Mouse (Mus musculus) CD8-positive naive resting alpha-beta T cell, adult 2 months (primary cell): Measurements from ENCODE around the gene Rbbp4.

Source experiments
- DNase-seq, 2 experiments: peaks; one replicate each; pipeline ENCODE4 v3.0.0; 2022; ENCODE audit warnings: low read depth in 2 of 2, low spot score in 2 of 2

Rbbp4 gene

DNA sequence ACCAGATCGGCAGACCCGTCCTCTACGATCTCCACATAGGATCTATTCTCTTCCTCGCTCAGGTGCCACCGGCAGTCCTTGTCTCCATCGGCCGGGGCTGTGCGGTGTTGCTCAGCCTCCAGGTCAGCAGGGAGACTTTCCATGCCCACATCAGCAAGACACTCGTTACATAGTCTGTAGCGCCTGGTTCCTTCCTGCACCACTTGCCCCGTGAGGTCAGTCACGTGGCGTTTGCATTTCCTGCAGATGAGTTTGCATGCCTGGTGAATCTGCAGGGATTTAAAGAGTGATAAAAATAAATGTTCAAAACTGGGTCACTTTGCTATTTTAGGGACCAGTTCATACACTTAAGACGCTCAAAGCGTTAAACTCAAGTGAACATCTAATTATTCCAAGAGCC lies 19.1 kb upstream of the Rbbp4 start:
- DNase-seq: no peak

- DNase-seq: no peak
Observed at GRCm38 (mm10) chr4:129353176-129353575, 18.0 kb upstream of the Rbbp4 start.

DNA sequence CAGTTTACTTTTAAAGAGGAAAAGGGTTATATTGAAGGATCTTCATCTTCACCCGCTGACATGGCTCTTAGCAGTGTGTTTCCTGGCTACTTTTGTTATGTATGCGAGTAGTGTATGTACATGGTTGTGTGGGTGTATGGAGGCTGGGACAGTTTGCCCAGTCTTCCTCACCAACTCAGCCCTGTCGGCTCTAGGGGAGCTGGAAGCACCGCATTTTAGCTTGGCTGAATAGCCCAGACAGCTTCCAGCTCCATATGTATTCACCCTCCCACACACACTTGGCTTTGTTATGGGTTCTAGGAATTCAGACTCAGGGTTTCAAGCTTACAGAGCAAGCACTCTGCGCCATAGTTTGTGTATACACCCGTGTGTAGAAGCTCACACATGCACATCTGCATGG lies 15.9 kb upstream of the Rbbp4 start:
- no peak for DNase-seq

- peak; percentile 66 to 74 for DNase-seq
Observed at GRCm38 (mm10) chr4:129350644-129351043, 15.5 kb upstream of the Rbbp4 start.

GRCm38 (mm10) chr4:129346481-129347154 lies 11.4 kb upstream of the Rbbp4 start:
- no peak for DNase-seq

DNA sequence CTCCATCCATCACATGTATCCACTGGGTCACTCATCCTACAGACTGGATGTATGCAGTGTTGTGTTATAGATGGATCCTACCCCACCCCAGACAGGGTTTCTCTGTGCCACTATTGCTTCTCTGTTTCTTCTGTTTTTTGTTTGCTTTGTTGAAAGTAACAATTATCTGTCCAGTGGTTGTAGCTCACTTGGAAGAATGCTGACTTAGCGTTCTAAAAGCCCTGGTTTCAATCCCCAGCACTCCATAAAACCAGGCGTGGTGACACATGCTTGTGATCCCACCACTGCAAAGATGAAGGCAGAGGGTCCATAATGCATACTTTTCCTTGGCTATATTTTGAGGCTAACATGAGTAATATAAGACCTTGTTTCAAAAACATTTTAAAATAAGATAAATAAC lies 7.5 kb upstream of the Rbbp4 start:
- no peak for DNase-seq

- no peak for DNase-seq
Observed at GRCm38 (mm10) chr4:129341888-129342287, 6.7 kb upstream of the Rbbp4 start.

DNA sequence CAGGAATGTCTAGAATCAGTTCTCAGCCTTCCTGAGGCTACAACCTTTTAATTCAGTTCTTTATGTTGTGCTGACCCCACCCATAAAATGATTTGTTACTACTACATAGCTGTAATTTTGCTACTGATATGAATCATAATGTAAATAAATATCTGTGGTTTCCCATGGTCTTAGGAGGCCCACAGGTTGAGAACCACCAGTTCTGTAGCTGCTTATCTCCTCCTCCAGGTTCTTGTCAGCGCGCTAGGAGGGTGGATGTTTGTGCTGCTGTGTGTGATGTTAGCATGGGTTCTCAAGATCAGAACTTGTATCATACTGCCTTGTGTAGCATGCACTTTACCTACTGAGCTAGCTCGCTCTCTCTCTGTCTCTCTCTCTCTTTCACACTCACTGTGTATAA lies 4.6 kb upstream of the Rbbp4 start:
- DNase-seq: no peak

- DNase-seq: no peak
Observed at GRCm38 (mm10) chr4:129336291-129336690, 1.1 kb upstream of the Rbbp4 start.

DNA sequence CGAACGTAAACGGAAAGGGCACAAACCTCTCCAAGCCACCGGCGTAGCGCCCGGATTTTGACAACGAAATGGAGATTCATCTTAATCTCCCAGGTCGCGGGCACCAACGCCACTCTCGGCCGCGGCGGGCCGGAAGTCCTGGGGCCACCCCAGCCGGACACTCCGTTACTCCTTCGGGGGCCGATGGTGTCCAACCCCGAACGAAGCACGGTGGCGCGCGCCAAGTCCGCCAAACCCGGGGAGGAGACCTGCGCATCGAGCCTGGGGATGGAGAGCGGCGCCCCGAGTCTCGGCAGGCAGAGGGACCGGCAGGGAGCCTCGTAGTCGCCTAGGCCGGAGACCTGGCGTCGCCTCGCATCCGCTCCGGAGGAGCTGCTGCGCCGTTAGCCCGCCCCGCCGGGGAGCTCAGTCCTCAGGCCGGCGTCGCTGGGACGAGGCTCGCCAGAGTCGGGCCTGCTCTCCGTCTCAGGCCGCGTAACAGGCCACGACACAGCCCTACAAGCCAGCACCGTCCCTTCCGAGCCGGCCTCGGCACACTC lies 424 bp downstream of the Rbbp4 start:
- no peak for DNase-seq

GRCm38 (mm10) chr4:129332846-129333245 lies 2.3 kb downstream of the Rbbp4 start:
- no peak for DNase-seq

DNA sequence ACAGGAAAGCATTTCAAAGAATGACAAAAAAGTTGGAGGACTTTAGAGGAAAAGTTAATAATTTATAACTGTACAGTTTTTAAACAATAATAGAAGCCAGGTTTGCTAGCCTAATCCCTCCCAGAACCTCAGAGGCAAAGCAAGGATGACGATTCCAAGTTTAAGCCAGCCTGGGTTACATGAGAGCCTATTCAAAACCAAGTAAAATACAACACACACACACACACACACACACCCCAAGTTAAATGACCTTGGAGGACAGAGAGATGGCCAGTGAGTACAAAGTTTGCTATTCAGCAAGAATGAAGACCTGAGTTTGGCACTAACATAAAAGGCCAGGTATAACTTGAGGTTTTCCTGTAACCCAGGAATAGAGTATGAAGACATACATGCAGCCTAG lies 9.0 kb downstream of the Rbbp4 start:
- no peak for DNase-seq

DNA sequence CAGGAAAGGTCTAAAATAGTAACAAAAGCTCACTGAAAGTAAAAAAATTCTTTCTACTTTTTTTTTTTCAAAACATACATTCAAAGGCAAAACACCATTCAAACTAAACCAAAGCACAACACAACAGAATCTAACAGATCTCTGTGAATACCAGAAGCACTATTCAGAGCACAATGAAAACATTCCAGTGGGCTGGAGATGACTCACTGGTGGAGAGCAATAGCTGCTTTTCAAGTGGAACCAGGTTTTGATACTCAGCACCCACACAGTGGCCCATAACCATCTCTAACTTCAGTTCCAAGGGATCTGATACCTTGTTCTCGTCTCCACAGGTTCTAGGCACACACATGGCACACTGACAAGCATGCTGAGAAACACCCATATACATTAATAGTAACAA lies 10.4 kb downstream of the Rbbp4 start:
- DNase-seq: no peak

GRCm38 (mm10) chr4:129323491-129323890 lies 11.7 kb downstream of the Rbbp4 start:
- DNase-seq: no peak

DNA sequence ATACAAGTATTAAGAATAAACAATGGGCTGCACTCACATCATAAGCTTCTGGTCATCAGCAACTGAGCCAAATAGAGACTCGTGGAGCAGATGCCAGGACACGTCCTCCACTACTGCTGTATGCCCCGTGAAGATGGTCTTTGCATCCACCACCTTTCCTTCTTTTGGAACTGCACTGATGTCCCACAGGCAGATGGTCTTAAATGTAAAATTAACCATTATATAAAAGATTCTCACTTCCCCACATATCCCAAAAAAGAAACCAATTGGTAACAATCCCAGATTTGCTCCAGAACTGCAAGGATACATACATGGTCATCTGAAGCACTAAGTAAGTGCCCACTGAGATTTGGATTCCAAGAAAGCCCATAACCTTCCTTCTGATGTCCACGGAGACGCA lies 13.1 kb downstream of the Rbbp4 start:
- DNase-seq: no peak

GRCm38 (mm10) chr4:129320876-129321275 lies 14.3 kb downstream of the Rbbp4 start:
- no peak for DNase-seq

- DNase-seq: no peak
Observed at GRCm38 (mm10) chr4:129313886-129314285, 21.3 kb downstream of the Rbbp4 start.

DNA sequence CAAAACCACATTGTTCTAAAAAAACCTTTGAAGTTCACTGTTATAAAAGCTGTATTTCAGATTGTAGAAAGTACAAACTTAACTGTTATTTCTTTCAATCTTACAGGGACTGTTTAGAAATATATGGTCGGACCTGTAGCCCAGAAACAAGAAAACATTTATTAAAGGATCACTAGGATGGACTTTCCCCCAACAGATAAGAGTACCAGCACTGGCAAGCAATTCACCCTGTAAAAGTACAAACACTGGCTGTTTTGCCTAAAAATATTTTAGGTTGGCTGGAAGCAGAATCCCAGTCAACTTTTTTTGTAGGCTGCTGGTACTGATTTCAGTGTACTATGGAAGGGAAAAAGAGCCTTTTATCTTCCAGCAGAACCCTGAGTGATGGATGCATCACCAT lies 27.2 kb downstream of the Rbbp4 start:
- no peak for DNase-seq

- no peak for DNase-seq
Observed at GRCm38 (mm10) chr4:129304306-129304705, 30.9 kb downstream of the Rbbp4 start.

DNA sequence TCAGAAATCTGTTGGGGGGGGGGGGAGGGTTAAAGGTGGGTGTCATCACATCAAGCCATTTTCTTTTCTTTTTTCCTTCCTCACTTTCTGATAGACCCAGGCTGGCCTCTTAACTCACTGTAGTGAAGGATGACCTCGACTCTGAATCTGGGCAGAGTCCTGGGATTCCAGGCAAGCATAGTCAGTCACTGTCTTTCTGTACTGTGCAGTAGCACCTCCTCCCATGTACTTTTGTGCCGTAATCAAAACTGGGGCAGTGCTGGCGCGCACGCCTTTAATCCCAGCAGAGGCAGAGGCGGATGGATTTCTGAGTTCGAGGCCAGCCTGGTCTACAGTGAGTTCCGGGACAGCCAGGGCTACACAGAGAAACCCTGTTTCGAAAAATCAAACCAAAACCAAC lies 31.4 kb downstream of the Rbbp4 start:
- DNase-seq: no peak

- DNase-seq: no peak
Observed at GRCm38 (mm10) chr4:129303401-129303800, 31.8 kb downstream of the Rbbp4 start.

GRCm38 (mm10) chr4:129299121-129299520 lies 36.0 kb downstream of the Rbbp4 start:
- DNase-seq: no peak

GRCm38 (mm10) chr4:129297724-129298123 lies 37.4 kb downstream of the Rbbp4 start:
- DNase-seq: no peak
